Mouse (Mus musculus): ENCODE results near the gene Sipa1l2.

The Sipa1l2 gene

GRCm38 (mm10) chr8:125388404-125389180 lies 181.0 kb downstream of the Sipa1l2 start:
- Histone ChIP-seq H3K36me3 (ENCODE audit: insufficient read depth, low read length) (no peaks in the 10 kb centered on the region), H3K4me1 (replicated peaks; ENCODE audit: low read depth, low read length) (peaks cover 37% of the 10 kb centered on the region), H3K4me3 (replicated peaks; ENCODE audit: low read length) (no peak overlapping the region), H3K27me3 (ENCODE audit: insufficient read depth, low read length) (no peaks in the 10 kb centered on the region), H3K9me3 (ENCODE audit: low read length) (peaks cover 5% of the 10 kb centered on the region; the same call in 1 of the 2 replicates)
- TF ChIP-seq POU5F1 (IDR thresholded peaks at IDR 0.05; ENCODE audit: borderline replicate concordance, low read length) (no peak), NANOG (IDR thresholded peaks at IDR 0.05; ENCODE audit: borderline replicate concordance, low read length) (no peak), CTCF (conservative IDR thresholded peaks at IDR 0.05; ENCODE audit: low read length) (no peak)

- no peaks in the 10 kb centered on the region for H3K27me3 ChIP-seq (ENCODE audit: insufficient read depth, low read length)
- H3K9me3 ChIP-seq (ENCODE audit: low read length) = peaks cover 5% of the 10 kb centered on the region; the same call in 1 of the 2 replicates
- H3K4me3 ChIP-seq (replicated peaks; ENCODE audit: low read length) = no peak overlapping the region
- H3K4me1 ChIP-seq (replicated peaks; ENCODE audit: low read depth, low read length) = peaks cover 26% of the 10 kb centered on the region
- no peaks in the 10 kb centered on the region for H3K36me3 ChIP-seq (ENCODE audit: insufficient read depth, low read length)
- TF ChIP-seq POU5F1 (IDR thresholded peaks at IDR 0.05; ENCODE audit: borderline replicate concordance, low read length) (no peak), CTCF (conservative IDR thresholded peaks at IDR 0.05; ENCODE audit: low read length) (no peak), NANOG (IDR thresholded peaks at IDR 0.05; ENCODE audit: borderline replicate concordance, low read length) (no peak)
Measured at GRCm38 (mm10) chr8:125385519-125386150, 184.0 kb downstream of the Sipa1l2 start.

- H3K4me3 ChIP-seq (replicated peaks; ENCODE audit: low read length) = no peak overlapping the region
- H3K9me3 ChIP-seq (ENCODE audit: low read length) = peaks cover 5% of the 10 kb centered on the region; the same call in 1 of the 2 replicates
- TF ChIP-seq POU5F1 (IDR thresholded peaks at IDR 0.05; ENCODE audit: borderline replicate concordance, low read length) = no peak
- no peak for TF ChIP-seq NANOG (IDR thresholded peaks at IDR 0.05; ENCODE audit: borderline replicate concordance, low read length)
- TF ChIP-seq CTCF (conservative IDR thresholded peaks at IDR 0.05; ENCODE audit: low read length) = no peak
- H3K4me1 ChIP-seq (replicated peaks; ENCODE audit: low read depth, low read length) = peaks cover 25% of the 10 kb centered on the region
- H3K36me3 ChIP-seq (ENCODE audit: insufficient read depth, low read length) = no peaks in the 10 kb centered on the region
- H3K27me3 ChIP-seq (ENCODE audit: insufficient read depth, low read length) = no peaks in the 10 kb centered on the region
Measured at GRCm38 (mm10) chr8:125384551-125385183, 184.9 kb downstream of the Sipa1l2 start.

DNA sequence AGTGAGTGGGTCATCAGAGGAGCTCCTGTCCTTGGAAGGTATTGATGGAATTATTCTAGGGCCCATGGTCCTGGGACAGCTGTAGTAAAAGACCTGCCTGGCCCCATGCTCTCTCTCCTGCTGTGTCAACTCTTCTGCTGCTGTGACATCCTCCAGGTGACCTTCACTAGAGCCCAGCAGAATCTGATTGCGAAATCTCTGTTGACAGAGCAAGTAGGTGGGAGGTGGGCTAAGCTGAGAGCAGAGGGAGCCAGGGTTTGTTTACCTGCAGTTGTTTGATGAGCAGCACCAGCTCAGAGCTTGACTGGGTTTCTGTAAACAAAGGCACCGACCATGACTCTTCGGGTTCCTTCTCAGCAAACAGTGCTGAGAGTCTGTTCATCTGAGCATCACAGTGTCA lies 187.9 kb downstream of the Sipa1l2 start:
- Histone ChIP-seq H3K36me3 (ENCODE audit: insufficient read depth, low read length) (no peaks in the 10 kb centered on the region), H3K27me3 (ENCODE audit: insufficient read depth, low read length) (no peaks in the 10 kb centered on the region), H3K9me3 (ENCODE audit: low read length) (peaks cover 5% of the 10 kb centered on the region; the same call in 1 of the 2 replicates), H3K4me3 (replicated peaks; ENCODE audit: low read length) (no peak overlapping the region), H3K4me1 (replicated peaks; ENCODE audit: low read depth, low read length) (peaks cover 23% of the 10 kb centered on the region)
- no peak for TF ChIP-seq POU5F1 (IDR thresholded peaks at IDR 0.05; ENCODE audit: borderline replicate concordance, low read length)
- no peak for TF ChIP-seq CTCF (conservative IDR thresholded peaks at IDR 0.05; ENCODE audit: low read length)
- no peak for TF ChIP-seq NANOG (IDR thresholded peaks at IDR 0.05; ENCODE audit: borderline replicate concordance, low read length)

DNA sequence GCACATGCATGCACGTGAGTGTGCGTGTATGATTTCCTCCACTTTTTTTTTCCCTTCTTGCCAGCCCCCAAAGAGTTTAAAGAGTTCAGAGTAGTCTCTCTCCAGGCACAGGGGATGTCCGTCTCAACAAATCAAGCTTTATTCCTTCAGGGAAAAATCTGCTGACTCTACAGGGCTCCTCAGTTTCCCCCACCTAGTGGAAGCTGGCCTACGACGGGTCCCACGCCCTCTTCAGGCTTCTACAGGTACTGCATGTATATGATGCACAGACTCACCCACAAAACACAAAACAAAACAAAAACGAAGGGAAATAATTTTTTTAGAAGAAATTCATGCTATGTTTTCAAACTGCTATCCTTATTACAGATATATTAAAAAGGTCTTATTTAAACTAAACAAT lies 189.7 kb downstream of the Sipa1l2 start:
- Histone ChIP-seq H3K36me3 (ENCODE audit: insufficient read depth, low read length) (no peaks in the 10 kb centered on the region), H3K4me1 (replicated peaks; ENCODE audit: low read depth, low read length) (peaks cover 6% of the 10 kb centered on the region)

DNA sequence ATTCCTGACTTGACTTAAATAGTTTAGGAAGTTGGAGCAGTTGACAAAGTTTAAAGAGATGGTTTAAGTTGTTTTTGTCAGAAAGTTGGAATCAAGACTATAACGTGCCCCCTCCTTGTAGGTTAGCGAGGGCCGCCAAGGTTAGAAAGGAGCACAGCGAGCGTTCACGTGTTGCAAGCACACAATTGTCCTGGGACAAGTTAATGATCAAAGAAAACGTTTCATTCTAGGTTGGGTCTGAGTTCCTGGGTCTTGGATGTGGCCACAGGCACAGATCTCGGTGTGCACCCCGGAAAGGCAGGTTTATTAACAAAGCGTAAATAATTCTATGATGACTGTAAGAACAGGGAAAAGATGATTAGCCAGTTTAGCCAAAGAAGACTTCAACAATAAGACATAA lies 190.5 kb downstream of the Sipa1l2 start:
- no peaks in the 10 kb centered on the region for H3K27me3 ChIP-seq (ENCODE audit: insufficient read depth, low read length)
- TF ChIP-seq CTCF (conservative IDR thresholded peaks at IDR 0.05; ENCODE audit: low read length) (no peak), POU5F1 (IDR thresholded peaks at IDR 0.05; ENCODE audit: borderline replicate concordance, low read length) (no peak), NANOG (IDR thresholded peaks at IDR 0.05; ENCODE audit: borderline replicate concordance, low read length) (no peak)
- no peaks in the 10 kb centered on the region for H3K9me3 ChIP-seq (ENCODE audit: low read length)
- no peak overlapping the region for H3K4me3 ChIP-seq (replicated peaks; ENCODE audit: low read length)
- peaks cover 6% of the 10 kb centered on the region for H3K4me1 ChIP-seq (replicated peaks; ENCODE audit: low read depth, low read length)
- H3K36me3 ChIP-seq (ENCODE audit: insufficient read depth, low read length) = no peaks in the 10 kb centered on the region

More for the DNA sequence above, 189.7 kb downstream of the Sipa1l2 start:
- Histone ChIP-seq H3K27me3 (ENCODE audit: insufficient read depth, low read length) (no peaks in the 10 kb centered on the region), H3K4me3 (replicated peaks; ENCODE audit: low read length) (no peak overlapping the region), H3K9me3 (ENCODE audit: low read length) (peaks cover 5% of the 10 kb centered on the region; the same call in 1 of the 2 replicates)
- peak; percentile 54 for TF ChIP-seq CTCF (conservative IDR thresholded peaks at IDR 0.05; ENCODE audit: low read length)
- TF ChIP-seq NANOG (IDR thresholded peaks at IDR 0.05; ENCODE audit: borderline replicate concordance, low read length) = no peak

DNA sequence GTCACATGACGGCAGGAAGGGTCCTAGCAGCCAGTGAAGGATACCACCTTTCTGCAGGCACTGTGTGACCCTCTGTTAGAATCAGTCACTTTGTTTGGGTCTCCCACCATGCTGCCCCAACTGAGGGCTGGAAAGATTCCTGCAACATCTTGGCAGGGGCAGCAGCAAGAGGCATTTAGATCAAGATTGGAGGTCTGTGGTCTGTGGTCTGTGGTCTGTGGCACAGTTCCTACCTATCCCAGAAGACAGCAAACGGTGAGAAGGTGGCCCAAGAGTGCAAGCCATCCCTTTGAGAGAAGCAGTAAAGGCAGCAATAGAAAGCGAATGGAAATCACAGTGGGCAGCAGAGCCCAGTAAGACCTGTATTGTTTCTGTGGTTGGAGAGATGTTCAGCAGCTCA lies 191.9 kb downstream of the Sipa1l2 start:
- H3K9me3 ChIP-seq (ENCODE audit: low read length) = no peaks in the 10 kb centered on the region
- TF ChIP-seq NANOG (IDR thresholded peaks at IDR 0.05; ENCODE audit: borderline replicate concordance, low read length) = no peak
- TF ChIP-seq CTCF (conservative IDR thresholded peaks at IDR 0.05; ENCODE audit: low read length) = no peak
- TF ChIP-seq POU5F1 (IDR thresholded peaks at IDR 0.05; ENCODE audit: borderline replicate concordance, low read length) = no peak
- peaks cover 6% of the 10 kb centered on the region for H3K4me1 ChIP-seq (replicated peaks; ENCODE audit: low read depth, low read length)
- H3K36me3 ChIP-seq (ENCODE audit: insufficient read depth, low read length) = no peaks in the 10 kb centered on the region
- no peaks in the 10 kb centered on the region for H3K27me3 ChIP-seq (ENCODE audit: insufficient read depth, low read length)
- H3K4me3 ChIP-seq (replicated peaks; ENCODE audit: low read length) = no peak overlapping the region

- Histone ChIP-seq H3K27me3 (ENCODE audit: insufficient read depth, low read length) (no peaks in the 10 kb centered on the region), H3K4me1 (replicated peaks; ENCODE audit: low read depth, low read length) (peaks cover 3% of the 10 kb centered on the region), H3K36me3 (ENCODE audit: insufficient read depth, low read length) (no peaks in the 10 kb centered on the region), H3K9me3 (ENCODE audit: low read length) (no peaks in the 10 kb centered on the region), H3K4me3 (replicated peaks; ENCODE audit: low read length) (no peak overlapping the region)
- no peak for TF ChIP-seq NANOG (IDR thresholded peaks at IDR 0.05; ENCODE audit: borderline replicate concordance, low read length)
- TF ChIP-seq CTCF (conservative IDR thresholded peaks at IDR 0.05; ENCODE audit: low read length) = no peak
- no peak for TF ChIP-seq POU5F1 (IDR thresholded peaks at IDR 0.05; ENCODE audit: borderline replicate concordance, low read length)
Measured at GRCm38 (mm10) chr8:125376448-125376845, 193.2 kb downstream of the Sipa1l2 start.
